Mouse (Mus musculus) urinary bladder, postnatal 14 days (tissue): ENCODE results near the gene Mylpf.
"Not testable (repeated sequence)": the region's sequence is repeated elsewhere in the genome, so short reads cannot be mapped to it uniquely, and the experiment has no call there.

Experiments
- DNase-seq: peaks from one replicate; pipeline ENCODE4 v3.0.0; 2021; ENCODE audit warnings: low spot score

The Mylpf gene

DNA sequence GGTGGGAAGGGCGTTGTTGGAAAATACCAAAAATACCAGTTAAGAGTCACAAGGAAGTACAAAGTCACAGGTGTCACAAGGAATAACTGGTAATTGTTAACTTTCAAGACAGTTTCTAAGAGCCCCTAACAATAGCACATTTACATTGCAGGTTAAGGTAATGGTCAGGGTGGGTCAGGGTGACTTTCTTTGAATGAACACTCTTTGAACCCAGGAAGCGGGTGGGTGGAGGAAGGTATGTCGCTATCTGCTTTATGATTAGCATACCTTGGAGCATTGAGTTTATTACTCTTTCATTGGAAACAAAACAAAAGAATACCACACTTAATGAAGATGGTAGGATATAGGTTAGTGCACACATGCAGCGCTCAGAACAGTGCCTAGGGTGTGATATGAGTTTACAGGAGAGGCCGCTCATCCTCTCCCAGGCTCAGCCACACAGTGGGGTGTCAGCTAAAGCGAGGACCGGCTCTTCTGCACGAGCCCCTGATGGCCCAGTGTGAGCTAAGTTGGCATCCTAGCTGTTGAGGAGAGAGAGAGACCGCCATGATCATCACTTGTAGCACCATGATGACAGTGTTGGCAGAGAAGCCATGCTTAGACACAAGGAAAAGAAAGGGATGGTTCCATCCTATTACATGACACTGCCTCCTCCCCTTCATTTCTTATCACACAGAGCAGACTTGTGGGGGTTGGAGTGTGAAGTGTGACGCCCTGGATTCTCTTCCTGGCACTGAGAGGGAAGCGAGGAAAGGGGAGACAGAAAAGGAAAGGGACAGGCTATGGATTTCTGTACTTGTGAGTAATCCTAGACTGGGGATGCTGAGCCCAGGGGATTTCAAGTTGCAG, 16.7 kb downstream of the Mylpf start:
- no peak for DNase-seq

DNA sequence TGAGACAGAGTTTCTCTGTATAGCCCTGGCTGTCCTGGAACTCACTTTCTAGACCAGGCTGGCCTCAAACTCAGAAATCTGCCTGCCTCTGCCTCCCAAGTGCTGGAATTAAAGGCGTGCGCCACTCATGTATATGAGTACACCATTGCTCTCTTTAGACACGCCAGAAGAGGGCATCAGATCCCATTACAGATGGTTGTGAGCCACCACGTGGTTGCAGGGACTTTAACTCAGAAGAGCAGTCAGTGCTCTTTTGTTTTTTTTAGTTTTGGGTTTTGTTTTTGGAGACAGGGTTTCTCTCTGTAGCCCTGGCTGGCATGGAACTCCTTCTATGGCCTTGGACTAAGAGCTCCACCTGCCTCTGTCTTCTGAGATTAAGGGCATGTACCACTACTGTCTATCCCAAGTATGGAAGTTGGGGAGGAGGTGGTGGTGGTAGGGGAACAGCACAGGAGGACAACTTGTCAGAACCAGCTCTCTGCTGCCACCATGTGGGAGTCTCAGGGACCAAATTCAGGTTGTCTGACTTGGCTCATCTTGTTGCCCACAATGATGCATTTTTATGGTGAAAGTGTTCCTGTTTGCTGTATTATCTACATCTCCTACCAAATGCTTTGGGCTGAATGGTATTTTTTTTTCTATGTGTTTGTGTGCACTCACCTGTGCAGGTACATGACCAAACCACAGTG, 20.1 kb downstream of the Mylpf start:
- peak; percentile 86 for DNase-seq

DNA sequence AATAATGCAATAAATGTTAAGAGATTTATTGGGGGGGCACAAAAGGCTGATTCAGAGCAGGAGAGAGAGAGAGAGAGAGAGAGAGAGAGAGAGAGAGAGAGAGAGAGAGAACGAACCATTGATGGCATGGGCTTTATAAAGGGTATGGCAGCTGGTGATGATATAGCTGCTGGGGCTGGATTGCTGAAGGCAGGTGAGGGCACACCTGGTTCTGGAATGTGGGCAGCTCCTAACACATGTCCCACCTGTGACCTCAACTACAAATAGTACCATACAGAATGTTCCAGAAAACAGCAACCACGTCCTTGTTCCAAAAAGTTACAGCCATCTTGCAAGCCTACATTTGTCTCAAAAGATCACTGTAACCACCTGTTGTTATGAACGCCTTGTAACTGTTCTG, 22.7 kb downstream of the Mylpf start:
- DNase-seq, result no peak

DNA sequence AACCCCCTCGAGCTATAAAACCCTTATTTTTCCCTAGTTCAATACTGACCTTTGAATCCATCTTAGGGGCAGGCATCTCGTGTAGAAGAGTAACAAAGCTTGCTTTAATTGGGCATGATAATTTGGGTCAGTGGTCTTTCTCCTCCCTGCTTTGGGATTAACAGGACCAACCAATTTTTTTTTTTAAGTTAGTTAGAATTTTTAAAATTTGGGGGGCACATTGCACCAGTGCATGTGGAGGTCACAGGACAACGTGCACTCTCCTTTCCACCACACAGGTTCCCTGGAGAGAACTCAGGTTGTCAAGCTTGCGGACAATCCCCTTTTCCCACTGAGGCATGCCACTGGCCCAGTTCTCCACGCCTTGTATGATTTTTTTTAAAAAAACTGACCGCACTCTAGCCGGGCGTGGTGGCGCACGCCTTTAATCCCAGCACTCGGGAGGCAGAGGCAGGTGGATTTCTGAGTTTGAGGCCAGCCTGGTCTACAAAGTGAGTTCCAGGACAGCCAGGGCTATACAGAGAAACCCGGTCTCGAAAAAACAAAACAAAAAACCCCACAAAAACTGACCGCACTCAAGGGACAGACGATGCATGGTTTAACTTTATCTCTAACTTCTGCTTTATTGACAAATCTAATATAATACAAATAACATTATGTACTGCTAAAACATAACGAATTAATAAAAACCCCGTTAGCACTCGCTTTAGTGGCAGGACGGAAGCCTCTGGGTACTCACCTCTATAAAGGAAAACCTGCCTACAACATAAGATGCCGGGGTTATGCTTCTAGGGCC, 23.3 kb downstream of the Mylpf start:
- no peak for DNase-seq

DNA sequence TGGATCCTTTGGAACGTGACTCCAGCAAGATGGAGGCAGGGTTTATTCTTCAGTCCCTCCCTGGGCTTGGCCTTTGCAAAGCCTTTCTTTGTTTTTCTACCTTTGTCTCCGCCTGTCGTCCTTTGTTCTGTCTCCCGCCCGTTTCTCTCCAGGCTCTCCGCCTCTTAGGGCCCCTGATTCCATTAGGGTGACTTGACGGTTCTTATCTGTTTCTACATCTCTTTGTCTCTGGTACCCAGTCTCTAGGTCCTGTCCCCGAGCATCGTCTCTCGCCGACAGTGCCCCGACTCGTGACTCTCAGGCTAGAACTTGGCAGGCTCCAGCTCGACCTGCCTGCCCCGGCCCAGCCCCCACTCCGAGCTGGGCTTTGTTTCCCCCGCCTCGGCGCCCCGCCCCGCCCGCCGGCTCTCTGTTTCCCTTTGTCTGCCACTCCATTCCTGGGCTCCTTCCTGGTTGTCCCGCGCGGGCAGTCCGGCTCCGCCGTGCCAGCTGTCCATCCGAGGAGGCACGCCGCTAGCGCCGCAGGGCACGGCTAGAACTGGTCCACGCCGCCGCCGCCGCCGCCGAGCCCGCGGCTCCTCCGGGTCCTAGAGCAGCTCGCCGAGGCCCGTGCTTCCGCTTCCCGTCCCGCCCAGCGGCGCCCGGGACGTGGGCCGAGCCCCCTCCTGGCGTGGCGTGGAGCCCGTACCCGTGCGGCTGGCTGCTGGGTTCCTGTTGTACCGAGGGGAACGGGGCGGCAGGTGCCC, 24.1 kb downstream of the Mylpf start, which contains the start of the genes Zfp553 and Sept1:
Gene Zfp553, plus strand, starts transcription at position 440 of the 746 bp plus-strand sequence.
Gene Sept1, minus strand, starts transcription at position 509 of the 746 bp plus-strand sequence.
- peak; percentile 85 for DNase-seq

DNA sequence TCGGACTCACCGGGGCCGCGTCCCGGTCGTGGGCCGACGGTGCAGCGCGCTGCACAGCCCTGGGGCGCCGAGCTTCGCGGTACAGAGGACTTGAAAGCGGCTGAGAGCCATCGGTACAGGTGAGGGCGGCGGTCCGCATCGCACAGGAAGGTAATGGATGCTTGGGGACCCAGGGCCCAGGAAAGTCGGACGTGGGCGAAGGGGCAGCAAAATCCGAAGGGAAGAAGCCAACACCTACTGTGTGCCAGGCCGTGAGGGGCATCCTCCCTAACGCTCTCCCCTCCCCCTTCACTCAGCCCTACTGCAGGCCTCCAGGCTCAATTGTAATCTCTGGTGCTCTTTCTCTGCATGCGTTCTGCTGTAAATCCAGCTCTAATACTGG, 24.7 kb downstream of the Mylpf start:
- DNase-seq, result no peak

DNA sequence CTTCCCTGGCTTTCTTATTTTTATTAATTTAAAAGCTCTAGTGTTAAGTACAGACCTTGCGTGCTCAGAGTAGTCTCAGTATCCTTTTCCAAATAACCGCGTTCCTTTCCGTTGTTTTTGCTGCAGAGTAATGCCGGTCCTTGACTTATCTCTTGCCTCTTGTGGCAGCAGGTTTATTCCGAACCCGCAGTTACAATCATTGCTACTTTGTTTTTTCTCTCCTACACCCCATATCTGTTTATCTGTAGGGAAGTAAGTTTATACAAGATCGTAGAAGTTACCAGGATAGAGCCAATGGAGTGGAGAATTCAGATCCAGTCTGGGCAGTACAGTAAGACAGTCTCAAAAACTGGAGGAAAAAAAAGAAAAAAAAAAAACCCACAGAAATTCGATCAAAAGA, 25.1 kb downstream of the Mylpf start:
- DNase-seq, result no peak

DNA sequence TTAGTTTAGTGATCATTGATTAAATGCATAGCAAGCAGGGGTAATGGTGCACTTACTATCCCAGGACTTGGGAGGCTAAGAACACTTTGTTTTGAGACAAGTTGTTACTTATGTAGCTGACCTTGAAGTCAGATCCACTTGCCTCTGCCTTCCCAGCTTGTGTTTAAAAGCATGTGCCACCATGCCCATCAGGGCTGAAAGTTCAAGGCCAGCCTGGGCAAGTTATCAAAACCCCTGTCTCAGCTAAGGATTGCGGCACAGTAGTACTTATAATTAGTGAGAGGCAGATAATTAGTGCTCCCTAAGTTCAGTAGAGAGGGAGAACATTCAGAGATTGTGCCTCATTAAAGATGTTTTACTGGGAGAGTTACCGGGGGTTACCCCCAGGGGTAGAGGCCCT, 26.1 kb downstream of the Mylpf start:
- no peak for DNase-seq

DNA sequence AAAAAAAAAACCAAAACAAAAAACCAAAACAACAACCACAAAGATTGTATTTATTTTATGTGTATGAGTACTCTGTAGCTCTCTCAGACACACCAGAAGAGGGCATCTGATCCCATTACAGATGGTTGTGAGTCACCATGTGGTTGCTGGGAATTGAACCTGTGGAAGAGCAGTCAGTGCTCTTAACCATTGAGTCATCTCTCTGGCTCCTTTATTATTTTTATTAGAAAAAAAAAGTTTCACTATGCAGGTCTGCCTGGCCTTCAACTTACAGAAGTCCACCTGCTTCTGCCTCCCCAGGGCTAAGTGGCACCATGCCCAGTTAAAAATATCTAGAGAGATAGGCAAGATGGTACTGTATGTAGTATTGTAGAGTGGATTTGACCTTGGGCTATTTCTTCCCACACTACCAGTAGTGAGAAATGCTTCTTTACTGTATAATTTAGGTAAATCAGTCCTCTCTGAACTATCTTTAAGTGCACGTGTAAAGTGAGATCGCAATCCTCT, 34.7 kb downstream of the Mylpf start:
- DNase-seq, result no peak

DNA sequence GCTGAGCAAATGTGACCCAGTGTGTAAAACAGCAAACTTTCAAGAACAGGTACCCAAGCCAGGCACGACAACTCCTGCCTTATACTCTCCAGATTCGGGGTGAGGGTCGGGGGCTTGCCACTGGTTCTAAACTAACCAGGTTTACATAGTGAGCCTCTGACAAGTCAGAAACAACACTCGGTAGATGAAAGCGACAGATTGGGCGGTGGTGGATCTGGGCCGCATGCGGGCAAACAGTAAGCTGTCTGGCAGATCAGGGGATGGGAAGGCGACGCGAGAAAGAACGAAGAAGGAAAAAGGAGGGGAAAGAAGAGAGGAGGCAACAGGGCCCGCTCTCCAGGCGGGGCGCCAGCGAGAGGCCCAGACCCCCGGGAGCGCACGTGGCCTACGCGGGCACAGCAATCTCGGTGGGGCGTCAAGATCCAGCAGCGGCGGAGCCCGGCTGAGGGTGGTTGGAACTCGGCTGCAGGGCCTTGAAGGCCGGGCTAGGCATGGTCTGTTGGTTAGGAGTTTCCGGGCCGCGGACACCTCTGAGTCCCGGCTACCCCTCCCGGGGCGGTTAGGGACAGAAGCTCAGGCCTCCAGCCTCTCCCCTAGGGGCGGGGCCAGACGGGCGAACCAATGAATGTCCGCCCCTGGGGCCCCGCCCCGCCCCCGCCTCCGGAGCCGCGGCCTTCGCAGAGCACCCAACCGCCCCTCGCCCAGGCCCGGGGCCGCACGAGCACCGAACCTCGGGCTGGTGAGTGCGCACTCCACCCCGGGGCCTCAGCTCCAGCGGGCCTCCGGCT, 35.4 kb downstream of the Mylpf start, which contains the start of gene Zfp771:
Gene Zfp771, plus strand, starts transcription at position 405 of the 788 bp plus-strand sequence.
- DNase-seq, result peak; percentile 96

DNA sequence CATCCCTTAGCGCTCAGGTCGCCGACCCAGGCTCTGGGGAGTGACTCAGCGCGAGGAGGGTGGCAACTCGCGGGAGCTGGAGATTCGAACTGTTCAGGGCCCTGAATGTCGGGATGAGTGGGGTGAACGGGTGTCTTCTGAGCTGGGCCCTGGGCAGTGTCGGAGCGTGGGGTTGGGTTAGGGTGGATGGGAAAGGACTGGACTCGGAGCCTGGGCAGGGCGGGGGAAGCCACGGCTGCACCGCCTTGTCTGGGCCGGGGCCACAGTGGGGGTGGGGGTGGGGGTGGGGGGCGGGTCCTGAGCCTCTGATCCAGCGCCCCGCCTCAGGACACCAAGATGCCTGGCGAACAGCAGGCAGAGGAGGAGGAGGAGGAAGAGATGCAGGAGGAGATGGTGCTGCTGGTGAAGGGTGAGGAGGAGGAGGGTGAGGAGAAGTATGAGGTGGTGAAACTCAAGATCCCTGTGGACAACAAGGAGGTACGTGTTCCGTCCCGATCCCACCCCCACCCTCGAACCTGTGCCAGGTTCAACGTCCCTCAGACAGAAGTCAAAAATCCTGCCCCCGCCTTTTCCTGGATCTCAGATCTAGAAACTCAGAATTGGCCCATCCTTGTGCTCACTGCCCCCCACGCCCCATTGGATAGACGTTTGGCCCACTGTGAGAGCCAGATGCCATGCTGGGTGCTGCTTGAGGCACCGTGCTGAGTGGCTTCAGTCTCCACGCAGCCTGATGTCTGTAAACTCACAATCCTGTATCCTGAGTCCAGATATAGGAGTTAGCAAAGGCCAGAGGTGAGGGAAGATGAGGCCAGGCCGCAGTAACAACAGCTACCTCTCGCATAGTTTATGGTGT, 36.2 kb downstream of the Mylpf start:
- no peak for DNase-seq

DNA sequence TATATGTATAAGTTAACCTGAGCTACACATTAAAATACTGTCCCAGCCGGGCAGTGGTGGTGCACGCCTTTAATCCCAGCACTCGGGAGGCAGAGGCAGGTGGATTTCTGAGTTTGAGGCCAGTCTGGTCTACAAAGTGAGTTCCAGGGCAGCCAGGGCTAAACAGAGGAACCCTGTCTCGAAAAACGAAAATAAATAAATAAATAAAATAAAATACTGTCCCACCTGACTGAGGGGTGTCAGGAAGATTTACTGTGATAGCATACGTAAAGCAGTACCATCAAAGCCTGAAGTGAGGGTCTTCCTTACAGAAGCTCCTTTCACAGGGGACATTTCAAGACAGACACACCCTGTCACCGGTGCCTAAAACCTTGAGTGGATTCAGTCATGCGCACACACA, 41.8 kb downstream of the Mylpf start:
- not testable (repeated sequence) for DNase-seq

DNA sequence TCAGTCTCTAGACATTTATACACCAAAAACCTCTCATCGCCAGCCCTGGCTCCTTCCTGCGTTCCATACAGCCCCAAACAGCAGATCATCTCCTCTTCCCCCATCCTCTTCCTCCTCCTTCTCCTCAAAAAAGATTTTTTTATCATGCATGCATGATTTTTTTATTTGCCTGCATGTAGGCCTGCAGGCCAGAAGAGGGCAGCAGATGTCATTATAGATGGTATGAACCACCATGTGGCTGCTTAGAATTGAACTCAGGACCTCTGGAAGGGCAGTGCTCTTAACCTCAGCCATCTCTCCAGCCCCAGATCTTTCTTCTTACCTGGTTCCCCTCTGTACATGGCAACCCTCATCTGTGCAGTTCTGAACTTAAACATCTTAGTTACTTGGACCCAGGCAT, 43.7 kb downstream of the Mylpf start:
- no peak for DNase-seq

DNA sequence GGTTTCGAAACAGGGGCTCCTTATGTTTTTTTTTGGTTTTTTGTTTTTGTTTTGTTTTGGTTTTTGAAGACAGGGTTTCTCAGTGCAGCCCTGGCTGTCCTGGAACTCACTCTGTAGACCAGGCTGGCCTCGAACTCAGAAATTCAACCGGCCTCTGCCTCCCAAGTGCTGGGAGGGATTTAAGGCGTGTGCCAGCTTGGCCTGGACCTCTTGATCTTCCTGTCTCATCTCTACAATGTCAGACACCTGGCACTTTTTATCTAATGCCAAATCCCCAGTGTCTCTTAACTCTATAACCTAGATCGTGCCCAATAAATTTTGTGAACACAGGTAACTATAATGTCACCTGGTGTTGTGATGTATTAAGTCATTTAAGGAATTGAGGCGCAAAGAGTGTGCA, 44.7 kb downstream of the Mylpf start:
- no peak for DNase-seq

DNA sequence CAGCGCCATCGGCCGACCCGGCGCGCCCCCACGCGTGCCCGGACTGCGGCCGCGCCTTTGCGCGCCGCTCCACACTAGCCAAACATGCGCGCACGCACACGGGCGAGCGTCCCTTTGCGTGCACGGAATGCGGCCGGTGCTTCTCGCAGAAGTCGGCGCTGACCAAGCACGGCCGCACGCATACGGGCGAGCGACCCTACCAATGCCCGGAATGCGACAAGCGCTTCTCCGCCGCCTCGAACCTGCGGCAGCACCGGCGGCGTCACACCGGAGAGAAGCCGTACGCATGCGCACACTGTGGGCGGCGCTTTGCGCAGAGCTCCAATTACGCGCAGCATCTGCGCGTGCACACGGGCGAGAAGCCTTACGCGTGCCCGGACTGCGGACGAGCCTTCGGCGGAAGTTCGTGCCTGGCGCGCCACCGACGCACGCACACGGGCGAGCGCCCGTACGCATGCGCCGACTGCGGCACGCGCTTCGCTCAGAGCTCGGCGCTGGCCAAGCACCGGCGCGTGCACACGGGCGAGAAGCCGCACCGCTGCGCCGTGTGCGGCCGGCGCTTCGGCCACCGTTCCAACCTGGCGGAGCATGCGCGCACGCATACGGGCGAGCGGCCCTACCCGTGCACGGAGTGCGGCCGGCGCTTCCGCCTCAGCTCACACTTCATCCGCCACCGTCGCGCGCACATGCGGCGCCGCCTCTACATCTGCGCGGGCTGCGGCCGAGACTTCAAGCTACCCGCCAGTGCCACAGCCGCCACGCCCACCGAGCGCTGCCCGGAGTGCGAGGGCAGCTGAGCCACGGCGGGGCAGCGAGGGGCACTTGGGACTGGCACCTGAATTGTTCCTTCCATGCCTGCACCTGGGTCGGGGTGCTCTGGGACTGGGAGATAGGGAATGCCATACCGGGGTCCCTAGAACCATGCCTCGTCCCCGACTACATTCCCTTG, 45.4 kb downstream of the Mylpf start:
- peak; percentile 96 for DNase-seq

DNA sequence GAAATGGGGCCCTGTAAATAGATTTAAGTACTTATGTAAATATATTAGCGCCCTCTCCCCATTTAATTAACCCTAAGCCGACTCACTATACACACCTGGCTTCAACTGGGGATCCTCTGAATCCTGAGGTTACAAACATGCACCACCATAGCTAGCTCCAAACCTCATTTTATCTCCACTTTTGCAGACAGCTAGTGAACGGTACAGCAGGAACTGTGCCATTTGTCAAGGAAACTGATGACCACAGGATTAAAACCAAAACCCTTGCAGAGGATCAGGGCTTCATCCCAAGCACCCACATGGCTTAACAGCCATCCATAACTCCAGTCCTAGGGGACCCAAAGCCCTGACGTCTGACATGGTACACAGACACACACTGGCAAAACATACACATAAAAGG, 46.3 kb downstream of the Mylpf start:
- DNase-seq, result no peak

DNA sequence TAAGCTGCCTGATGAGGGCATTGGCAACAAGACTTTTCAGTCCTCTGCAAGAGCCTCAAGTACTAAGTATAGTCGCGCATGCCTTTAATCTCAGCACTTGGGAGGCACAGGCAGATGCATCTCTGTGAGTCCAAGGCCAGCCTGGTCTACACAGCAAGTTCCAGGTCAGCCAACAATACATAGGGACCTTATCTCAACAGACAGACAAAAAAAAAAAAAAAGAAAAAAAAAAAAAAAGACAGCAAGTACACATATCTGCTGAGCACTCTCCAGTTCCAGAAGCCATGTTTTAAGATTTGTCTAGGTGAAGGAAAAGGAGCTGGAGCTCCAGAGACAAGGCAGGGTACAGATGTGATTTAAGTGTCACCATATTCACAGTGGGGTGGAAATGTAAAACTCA, 47.3 kb downstream of the Mylpf start:
- DNase-seq, result no peak

DNA sequence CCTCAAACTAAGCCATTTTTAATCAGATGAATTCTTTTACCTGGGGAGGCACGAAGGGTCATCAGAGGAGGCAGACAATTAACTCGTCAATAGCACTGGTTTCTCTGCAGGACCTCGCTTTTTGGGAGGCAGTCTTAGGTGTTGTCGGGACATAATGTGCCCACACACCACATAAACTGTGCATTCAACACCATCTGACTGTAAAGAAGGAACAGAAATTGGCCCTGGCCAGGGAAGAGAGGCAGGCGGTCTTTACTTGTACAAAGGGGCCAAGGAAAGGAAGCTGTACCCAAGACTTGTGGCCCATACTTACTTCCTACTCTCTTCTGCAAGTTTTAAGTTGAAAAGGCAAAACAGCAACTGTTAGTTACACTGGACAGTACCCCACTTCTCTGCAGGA, 47.8 kb downstream of the Mylpf start:
- DNase-seq, result no peak
